Mouse (Mus musculus) spleen, adult 2 months (tissue): ENCODE data around the gene Gm45140. TPM values are rescaled to one million over a fixed set of nuclear protein-coding genes. Genes with fewer than 3 reads are reported as not detected.

Experiments used
- DNase-seq, 2 experiments: peaks; one replicate each; pipeline versions ENCODE4 v3.0.0 to v3.0.0-alpha.2; 2012 to 2021; ENCODE audit warnings: low spot score in 2 of 2, low read depth in 1 of 2
- H3K27ac ChIP-seq: fragments of 200-500 bp; 2 replicates; pipeline ENCODE4 v1.5.1; 2012; ENCODE audit warnings: low read length, inconsistent platforms; ENCODE audit not compliant: insufficient read depth
- H3K27me3 ChIP-seq: fragments of 200-500 bp; 2 replicates; pipeline ENCODE4 v1.6.1; 2012; ENCODE audit warnings: mild to moderate bottlenecking, moderate library complexity, low read length, inconsistent platforms; ENCODE audit not compliant: control insufficient read depth, insufficient read depth
- H3K36me3 ChIP-seq: fragments of 200-500 bp; 2 replicates; pipeline ENCODE4 v1.6.1; 2012; ENCODE audit warnings: mild to moderate bottlenecking, low read length, inconsistent platforms; ENCODE audit not compliant: control insufficient read depth, insufficient read depth
- H3K4me1 ChIP-seq: fragments of 200-500 bp; 2 replicates; pipeline ENCODE4 v1.6.1; 2011; ENCODE audit warnings: inconsistent platforms; ENCODE audit not compliant: control insufficient read depth, insufficient read depth, insufficient read length
- H3K4me3 ChIP-seq: fragments of 200-500 bp; 2 replicates; pipeline ENCODE4 v1.5.1; 2011; ENCODE audit warnings: mild to moderate bottlenecking, inconsistent platforms; ENCODE audit not compliant: insufficient read depth, insufficient read length; ENCODE audit errors: extremely low read depth
- CTCF ChIP-seq: fragments of 200-500 bp; IDR thresholded peaks from 2 replicates; pipeline ENCODE4 v1.5.1; 2011; ENCODE audit warnings: mild to moderate bottlenecking, inconsistent platforms; ENCODE audit not compliant: insufficient read depth, insufficient read length, insufficient replicate concordance; ENCODE audit errors: extremely low read depth
- POLR2A ChIP-seq: fragments of 200-500 bp; IDR thresholded peaks from 2 replicates; pipeline ENCODE4 v1.6.1; 2011; ENCODE audit warnings: low read depth, low read length, inconsistent platforms
- WGBS: fragments of 180-500 bp; shearing (Covaris S2); methylation state at CpG from one replicate; pipeline ENCODE4 v1.1.7; 2018; 5-methylcytosine and 5-hydroxymethylcytosine counted together
- polyA plus RNA-seq: library from polyadenylated mRNA; depleted of rRNA; stranded (reverse); fragments of >200 nt; gene quantifications from 2 replicates; pipeline ENCODE4 v1.2.3, GENCODE M21; 2012; rRNA removed

Gm45140 gene
- 0.73 and 1.3 TPM in 2 replicates for polyA plus RNA-seq

GRCm38 (mm10) chr6:87835695-87836094, at the start of gene Gm45140:
Gene Gm45140 (minus strand): TSS chr6:87835795.
- no peak for DNase-seq
- 95% methylated on average over 7 of the region's 7 CpGs for WGBS
- TF ChIP-seq POLR2A = no peak
- TF ChIP-seq CTCF = no peak
- H3K27me3 ChIP-seq = no peaks in the 10 kb centered on the region
- peaks cover 12% of the 10 kb centered on the region for H3K36me3 ChIP-seq
- peaks cover 7% of the 10 kb centered on the region for H3K4me1 ChIP-seq
- H3K4me3 ChIP-seq = no peak within 1 kb of the TSS
- H3K27ac ChIP-seq = no peak within 1 kb of the TSS

GRCm38 (mm10) chr6:87882816-87883215, 47.2 kb upstream of the Gm45140 start:
- H3K27me3 ChIP-seq = no peaks in the 10 kb centered on the region
- H3K36me3 ChIP-seq = no peaks in the 10 kb centered on the region
- TF ChIP-seq POLR2A (no peak), CTCF (no peak)
- no peak for DNase-seq
- no peaks in the 10 kb centered on the region for H3K4me1 ChIP-seq
- H3K4me3 ChIP-seq = no peak overlapping the region
- no peak overlapping the region for H3K27ac ChIP-seq
- 39% methylated on average over 4 of the region's 4 CpGs for WGBS

GRCm38 (mm10) chr6:87882221-87882620, 46.6 kb upstream of the Gm45140 start:
- H3K27ac ChIP-seq = no peak overlapping the region
- H3K36me3 ChIP-seq = no peaks in the 10 kb centered on the region
- WGBS = 87% methylated on average over 3 of the region's 3 CpGs
- no peak for DNase-seq
- TF ChIP-seq POLR2A (no peak), CTCF (no peak)
- no peaks in the 10 kb centered on the region for H3K27me3 ChIP-seq
- no peak overlapping the region for H3K4me3 ChIP-seq
- H3K4me1 ChIP-seq = no peaks in the 10 kb centered on the region

- no peak overlapping the region for H3K27ac ChIP-seq
- WGBS = 56% methylated on average over 3 of the region's 3 CpGs
- peaks cover 5% of the 10 kb centered on the region; the same call in 1 of the 2 replicates for H3K4me1 ChIP-seq
- H3K27me3 ChIP-seq = no peaks in the 10 kb centered on the region
- no peak overlapping the region for H3K4me3 ChIP-seq
- TF ChIP-seq CTCF (no peak), POLR2A (no peak)
- DNase-seq = no peak
- no peaks in the 10 kb centered on the region for H3K36me3 ChIP-seq
Observed at GRCm38 (mm10) chr6:87879628-87880027, 44.0 kb upstream of the Gm45140 start.

- H3K27ac ChIP-seq = no peak overlapping the region
- no peak overlapping the region for H3K4me3 ChIP-seq
- TF ChIP-seq POLR2A (no peak), CTCF (no peak)
- no peak for DNase-seq
- no peaks in the 10 kb centered on the region for H3K36me3 ChIP-seq
- H3K27me3 ChIP-seq = no peaks in the 10 kb centered on the region
- H3K4me1 ChIP-seq = peaks cover 5% of the 10 kb centered on the region; the same call in 1 of the 2 replicates
- WGBS = 53% methylated on average over 4 of the region's 4 CpGs
Observed at GRCm38 (mm10) chr6:87879010-87879409, 43.4 kb upstream of the Gm45140 start.

- 41% methylated on average over 13 of the region's 13 CpGs for WGBS
- H3K4me1 ChIP-seq = peaks cover 5% of the 10 kb centered on the region; the same call in 1 of the 2 replicates
- TF ChIP-seq POLR2A (no peak), CTCF (no peak)
- H3K36me3 ChIP-seq = no peaks in the 10 kb centered on the region
- no peaks in the 10 kb centered on the region for H3K27me3 ChIP-seq
- no peak overlapping the region; the same call in 1 of the 2 replicates for H3K4me3 ChIP-seq
- peak overlapping the region; percentile 46; the same call in 1 of the 2 replicates for H3K27ac ChIP-seq
- DNase-seq = peak in 1 of 2 experiments; percentile 17
Observed at GRCm38 (mm10) chr6:87876068-87876643, 40.6 kb upstream of the Gm45140 start.

GRCm38 (mm10) chr6:87875562-87875961, 40.0 kb upstream of the Gm45140 start:
- H3K4me1 ChIP-seq = peaks cover 5% of the 10 kb centered on the region; the same call in 1 of the 2 replicates
- DNase-seq = no peak
- no peaks in the 10 kb centered on the region for H3K36me3 ChIP-seq
- H3K4me3 ChIP-seq = no peak overlapping the region
- TF ChIP-seq CTCF (no peak), POLR2A (no peak)
- WGBS = 88% methylated on average over 7 of the region's 7 CpGs
- H3K27me3 ChIP-seq = no peaks in the 10 kb centered on the region
- no peak overlapping the region for H3K27ac ChIP-seq
